Mouse (Mus musculus): Measurements from ENCODE around the gene Myoz1.
"Not testable (repeated sequence)": the region's sequence is repeated elsewhere in the genome, so short reads cannot be mapped to it uniquely, and the experiment has no call there.

Gene Myoz1

GRCm38 (mm10) chr14:20637818-20638574, 18.3 kb downstream of the Myoz1 start:
- no peak for DNase-seq

GRCm38 (mm10) chr14:20636968-20637367, 19.4 kb downstream of the Myoz1 start:
- DNase-seq = not testable (repeated sequence)

DNA sequence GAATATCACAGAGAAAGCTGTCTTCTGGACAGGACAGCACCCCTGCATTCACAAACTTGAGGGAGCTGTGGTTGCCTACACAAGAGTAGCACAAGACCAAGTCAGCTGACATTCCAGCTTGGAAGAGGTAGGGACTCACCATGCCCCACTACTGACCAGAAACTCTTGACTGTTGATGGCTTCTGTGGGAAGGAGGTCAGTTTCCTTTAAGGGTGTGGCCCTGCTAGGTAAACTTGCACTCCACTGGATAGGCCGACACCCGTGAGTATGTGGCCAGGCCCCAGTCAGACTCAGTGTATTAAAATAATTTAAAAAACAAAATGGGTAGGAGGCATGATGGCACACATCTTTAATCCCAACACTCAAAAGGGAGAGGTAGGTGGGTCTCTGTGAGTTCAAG, 20.8 kb downstream of the Myoz1 start:
- DNase-seq = no peak

- DNase-seq = no peak
Observed at GRCm38 (mm10) chr14:20631253-20631652, 25.1 kb downstream of the Myoz1 start.

DNA sequence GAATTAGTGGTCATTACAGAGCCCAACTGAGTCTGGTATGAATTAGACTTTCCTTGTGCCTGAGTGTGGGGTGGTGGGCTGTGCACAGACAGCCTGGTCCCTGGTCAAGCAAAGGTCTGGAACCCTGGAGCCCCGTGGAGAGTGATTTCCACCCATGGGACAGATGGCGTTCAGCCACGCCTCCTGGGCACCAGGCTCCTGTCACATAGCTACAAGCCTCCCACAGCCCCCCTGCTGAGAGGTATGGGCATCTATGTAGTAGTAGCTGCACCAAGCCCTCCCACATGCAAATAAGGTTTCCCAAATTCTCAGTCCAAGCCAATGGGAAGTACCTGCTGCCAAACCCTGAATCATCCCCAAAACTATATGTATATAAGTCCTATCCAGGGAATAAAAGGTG, 29.4 kb downstream of the Myoz1 start:
- DNase-seq = no peak

DNA sequence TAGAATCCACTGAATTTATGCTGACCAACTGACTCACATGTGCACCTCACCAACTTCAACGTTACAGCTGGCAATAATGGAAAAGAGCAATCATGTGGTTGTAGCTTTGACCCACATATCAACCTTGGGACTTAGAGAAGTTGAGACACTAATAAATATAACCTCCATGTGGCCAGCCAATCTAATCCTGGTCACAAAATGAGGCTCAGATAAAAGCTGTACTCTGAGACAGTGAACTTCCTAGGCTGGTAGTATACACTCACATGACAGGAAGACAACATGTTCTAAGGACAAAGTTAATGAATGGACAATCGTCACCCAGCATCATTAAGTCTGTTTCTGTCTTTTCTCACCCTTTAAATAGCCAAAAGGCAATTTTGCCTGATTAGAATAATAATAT, 29.9 kb downstream of the Myoz1 start:
- no peak for DNase-seq

- no peak for DNase-seq
Observed at GRCm38 (mm10) chr14:20622907-20623306, 33.4 kb downstream of the Myoz1 start.

GRCm38 (mm10) chr14:20622412-20622811, 33.9 kb downstream of the Myoz1 start:
- DNase-seq = no peak

GRCm38 (mm10) chr14:20621903-20622302, 34.4 kb downstream of the Myoz1 start:
- DNase-seq = no peak

- no peak for DNase-seq
Observed at GRCm38 (mm10) chr14:20619131-20619530, 37.2 kb downstream of the Myoz1 start.

DNA sequence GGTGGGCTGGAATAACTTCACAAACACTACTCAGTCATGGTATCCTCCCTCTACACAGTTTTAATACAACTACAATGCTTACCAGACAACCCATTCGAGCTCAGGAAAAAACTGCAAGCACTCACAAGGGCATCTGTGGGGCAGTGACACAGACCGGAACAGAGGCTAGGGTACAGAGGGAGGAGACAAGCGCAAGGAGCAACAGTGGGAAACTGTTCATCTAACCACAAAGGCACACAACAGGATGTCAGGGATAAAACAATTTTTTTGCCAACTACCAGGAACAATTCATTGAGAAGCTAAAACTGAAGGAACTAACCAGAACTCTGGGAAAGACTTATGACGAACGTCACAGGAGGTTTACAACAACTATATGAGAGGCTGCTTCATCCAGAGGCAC, 38.1 kb downstream of the Myoz1 start:
- DNase-seq = no peak

DNA sequence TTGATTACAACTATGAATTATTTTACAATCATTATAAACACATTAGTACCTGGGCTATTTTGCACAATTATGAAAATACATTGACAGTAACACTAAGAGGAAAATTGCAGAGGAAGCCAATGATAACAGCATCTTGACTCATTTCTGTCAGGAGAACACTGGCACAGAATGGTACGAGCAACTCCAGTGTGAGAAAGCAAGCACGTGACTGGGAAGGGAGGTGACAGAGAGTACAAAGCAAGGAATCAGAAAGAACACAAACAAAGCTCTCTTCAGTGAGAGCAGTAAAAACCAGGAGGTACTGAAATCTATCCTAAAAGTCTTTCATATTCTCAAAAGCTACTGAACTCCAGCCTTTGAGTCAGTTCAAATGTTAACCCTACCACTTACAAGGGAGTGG, 39.9 kb downstream of the Myoz1 start:
- DNase-seq = no peak

GRCm38 (mm10) chr14:20615075-20615474, 41.3 kb downstream of the Myoz1 start:
- DNase-seq = no peak

GRCm38 (mm10) chr14:20612820-20613219, 43.5 kb downstream of the Myoz1 start:
- DNase-seq = no peak

GRCm38 (mm10) chr14:20610146-20610545, 46.2 kb downstream of the Myoz1 start:
- no peak for DNase-seq

DNA sequence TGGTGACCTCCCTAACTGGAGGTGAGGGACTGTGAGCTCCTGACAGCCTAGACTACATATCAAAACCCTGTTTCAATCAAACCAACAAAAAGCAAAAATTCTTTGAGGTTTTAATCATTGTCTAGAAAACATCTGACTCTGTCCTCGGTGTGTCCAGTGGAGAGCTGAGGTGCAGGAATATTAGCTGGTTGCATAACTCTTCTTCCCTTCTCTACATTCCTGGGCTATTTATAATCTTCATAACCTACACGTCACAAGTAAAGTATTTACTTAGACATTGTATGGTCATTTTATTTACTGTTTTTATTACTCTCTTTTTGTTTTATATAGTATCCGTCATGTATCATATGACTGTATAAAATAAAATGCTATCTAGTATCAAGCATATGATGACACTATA, 46.8 kb downstream of the Myoz1 start:
- no peak for DNase-seq

DNA sequence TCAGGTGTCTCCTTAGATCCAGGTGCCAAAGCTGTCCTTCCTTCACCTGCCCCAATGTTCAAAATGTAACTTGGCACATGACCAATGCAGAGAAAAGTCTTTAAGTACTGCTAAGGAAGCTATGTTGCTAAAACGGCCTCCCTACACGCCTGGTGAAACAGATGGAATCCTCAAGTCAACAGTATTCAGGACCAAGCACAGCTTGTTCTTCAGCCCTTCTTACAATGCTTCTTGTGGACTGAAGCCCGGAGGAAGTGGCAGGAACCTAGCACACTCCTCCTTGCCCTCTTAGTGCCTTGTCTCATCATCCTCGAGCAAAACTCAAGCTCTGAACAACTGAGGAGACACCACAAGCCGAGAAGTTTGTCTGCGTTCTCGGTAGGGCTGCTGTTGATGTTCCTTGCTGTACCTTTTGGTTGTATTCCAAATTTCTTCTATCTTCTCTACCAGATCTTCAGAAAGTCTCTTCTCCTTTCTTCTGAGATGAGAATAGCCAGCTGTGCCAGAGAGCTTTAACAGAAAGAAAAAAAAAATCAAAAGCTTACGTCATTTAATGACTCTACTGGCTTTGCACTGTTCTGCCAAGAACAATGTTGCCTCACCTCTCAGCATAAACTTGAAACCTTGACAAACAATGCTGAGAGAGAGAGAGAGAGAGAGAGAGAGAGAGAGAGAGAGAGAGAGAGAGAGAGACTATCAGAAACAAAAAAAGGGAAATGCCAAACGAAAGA, 48.8 kb downstream of the Myoz1 start:
- DNase-seq = no peak

GRCm38 (mm10) chr14:20601287-20601686, 55.1 kb downstream of the Myoz1 start:
- DNase-seq = no peak

- no peak for DNase-seq
Observed at GRCm38 (mm10) chr14:20600203-20600602, 56.1 kb downstream of the Myoz1 start.

GRCm38 (mm10) chr14:20599542-20599941, 56.8 kb downstream of the Myoz1 start:
- DNase-seq = no peak

Data from spleen, adult 18-20 months (tissue).